In genomic region chr8:13600204-13600603, GRCm38 (mm10) we compare ENCODE assay signal across 9 mouse cellular contexts. TPM values are rescaled to one million over a fixed set of nuclear protein-coding genes. Genes with fewer than 3 reads are reported as not detected.
A peak's percentile ranks its signal among the peaks of the same experiment; 100 is the strongest.
DNase-seq lines count a peak whose midpoint lies in the region; ATAC-seq and TF ChIP-seq lines count a peak whose summit lies in the region.
"Had no signal": no experiment of that assay in that cellular context is flagged by ENCODE, and none has a peak within 500 bp of the region (broad histone marks: within the 10 kb centered on the region; RNA-seq: fewer than 3 reads in every experiment).

No protein-coding gene starts in this region.

- no peak overlapping the region for H3K4me3 ChIP-seq in bone marrow macrophage, adult 2 months (ENCODE audit: insufficient read depth, low read length)
- H3K4me3 ChIP-seq: midbrain, embryonic 12.5 days had no signal

- ATAC-seq in monocyte, adult 5-6 weeks (replicated peaks; ENCODE audit: insufficient number of reproducible peaks, low FRiP score, low TSS enrichment, poor library complexity, severe bottlenecking), result peak; percentile 54

- TF ChIP-seq CTCF in bone marrow macrophage, adult 2 months (IDR thresholded peaks at IDR 0.05; ENCODE audit: low read depth, low read length), result no peak

- DNase-seq in CD8-positive naive resting alpha-beta T cell, adult 2 months (ENCODE audit: low read depth in 2 of 2, low spot score in 2 of 2), result peak; percentile 82 to 85
- peak; percentile 42 to 65 for DNase-seq in kidney, postnatal 4 days
- DNase-seq in layer of hippocampus, postnatal 14 days (ENCODE audit: low spot score in 2 of 2), result no peak
- DNase-seq in right cerebral cortex, postnatal 25 days, result no peak
- DNase-seq in layer of hippocampus, adult 9-11 months, result no peak
- DNase-seq in c-Kit-positive CD71-positive TER-119-positive erythroid progenitor cells, embryonic 14.5 days (ENCODE audit: low spot score), result no peak

- peaks cover 34% of the 10 kb centered on the region for H3K4me1 ChIP-seq in bone marrow macrophage, adult 2 months (ENCODE audit: control insufficient read depth, insufficient read depth, low read length)
- H3K4me1 ChIP-seq: midbrain, embryonic 12.5 days had no signal

- peak overlapping the region; percentile 47 for H3K27ac ChIP-seq in bone marrow macrophage, adult 2 months (ENCODE audit: insufficient read depth, low read depth, low read length)
- H3K27ac ChIP-seq: midbrain, embryonic 12.5 days had no signal

- no peak for TF ChIP-seq POLR2A in bone marrow macrophage, adult 2 months (IDR thresholded peaks at IDR 0.05; ENCODE audit: borderline replicate concordance, low read depth, low read length)

RNA-seq across cellular contexts. Expression of gene 1700029H14Rik, which starts 37.9 kb away (rescaled TPM):
- polyA plus RNA-seq in bone marrow macrophage, adult 2 months (2012; ENCODE audit: insufficient read depth, insufficient read length, missing spikeins), result not detected in 2 replicates
- total RNA-seq in monocyte, adult 5-6 weeks (2017), result 1.9 to 6.2 TPM (median 3.1 TPM) in 3 replicates
- 1 to 10 TPM in 1 of 2 experiments, under 1 TPM in 1; 0.41 to 1.3 TPM for total RNA-seq in layer of hippocampus, postnatal 14 days (2021)
- polyA plus RNA-seq: midbrain, embryonic 12.5 days had no signal

Comparison
In these comparisons a context has a peak if more than half of its experiments do, and no peak if none do; other contexts are left out.
1. DNase-seq: peak in CD8-positive naive resting alpha-beta T cell, adult 2 months (2 of 2) and kidney, postnatal 4 days (2 of 2); none in layer of hippocampus, postnatal 14 days (0 of 2), right cerebral cortex, postnatal 25 days (single experiment), layer of hippocampus, adult 9-11 months (single experiment) and c-Kit-positive CD71-positive TER-119-positive erythroid progenitor cells, embryonic 14.5 days (single experiment).